Mouse (Mus musculus): ENCODE results near the gene Abhd5.
"Not testable (repeated sequence)": the region's sequence is repeated elsewhere in the genome, so short reads cannot be mapped to it uniquely, and the experiment has no call there.

Abhd5 gene

GRCm38 (mm10) chr9:122351303-122352024 lies at the start of gene Abhd5:
TSS of gene Abhd5 (plus strand) at chr9:122351608.
- peak; percentile 96 to 98 for DNase-seq

GRCm38 (mm10) chr9:122305302-122305701 lies 46.1 kb upstream of the Abhd5 start:
- no peak for DNase-seq

- peak in 1 of 2 experiments; percentile 12 for DNase-seq
Measured at GRCm38 (mm10) chr9:122309013-122309980, 42.1 kb upstream of the Abhd5 start.

GRCm38 (mm10) chr9:122310613-122311049 lies 40.8 kb upstream of the Abhd5 start:
- peak; percentile 82 to 91 for DNase-seq

GRCm38 (mm10) chr9:122311051-122311760 lies 40.2 kb upstream of the Abhd5 start:
- DNase-seq: peak; percentile 64 to 70

- DNase-seq: no peak
Measured at GRCm38 (mm10) chr9:122312296-122312990, 39.0 kb upstream of the Abhd5 start.

- not testable (repeated sequence) for DNase-seq
Measured at GRCm38 (mm10) chr9:122313128-122313527, 38.3 kb upstream of the Abhd5 start.

- DNase-seq: no peak
Measured at GRCm38 (mm10) chr9:122314386-122314785, 37.0 kb upstream of the Abhd5 start.

GRCm38 (mm10) chr9:122314942-122315341 lies 36.5 kb upstream of the Abhd5 start:
- DNase-seq: no peak

- no peak for DNase-seq
Measured at GRCm38 (mm10) chr9:122315501-122315900, 35.9 kb upstream of the Abhd5 start.

- no peak for DNase-seq
Measured at GRCm38 (mm10) chr9:122316562-122316961, 34.8 kb upstream of the Abhd5 start.

- DNase-seq: no peak
Measured at GRCm38 (mm10) chr9:122320626-122321025, 30.8 kb upstream of the Abhd5 start.

GRCm38 (mm10) chr9:122322356-122322755 lies 29.1 kb upstream of the Abhd5 start:
- DNase-seq: no peak

GRCm38 (mm10) chr9:122325996-122326395 lies 25.4 kb upstream of the Abhd5 start:
- DNase-seq: no peak

GRCm38 (mm10) chr9:122328199-122328598 lies 23.2 kb upstream of the Abhd5 start:
- DNase-seq: no peak

- DNase-seq: peak; percentile 51 to 72
Measured at GRCm38 (mm10) chr9:122336677-122337076, 14.7 kb upstream of the Abhd5 start.

GRCm38 (mm10) chr9:122337510-122337931 lies 13.9 kb upstream of the Abhd5 start:
- DNase-seq: peak; percentile 65 to 83

GRCm38 (mm10) chr9:122339972-122340371 lies 11.4 kb upstream of the Abhd5 start:
- DNase-seq: no peak

- DNase-seq: no peak
Measured at GRCm38 (mm10) chr9:122343399-122343798, 8.0 kb upstream of the Abhd5 start.

GRCm38 (mm10) chr9:122344560-122344959 lies 6.8 kb upstream of the Abhd5 start:
- no peak for DNase-seq

GRCm38 (mm10) chr9:122345291-122345690 lies 6.1 kb upstream of the Abhd5 start:
- no peak for DNase-seq

GRCm38 (mm10) chr9:122346059-122346458 lies 5.3 kb upstream of the Abhd5 start:
- DNase-seq: no peak

Data from kidney, postnatal 36 days (tissue).